ENCODE assay signal across 8 mouse cellular contexts in the genomic region with DNA sequence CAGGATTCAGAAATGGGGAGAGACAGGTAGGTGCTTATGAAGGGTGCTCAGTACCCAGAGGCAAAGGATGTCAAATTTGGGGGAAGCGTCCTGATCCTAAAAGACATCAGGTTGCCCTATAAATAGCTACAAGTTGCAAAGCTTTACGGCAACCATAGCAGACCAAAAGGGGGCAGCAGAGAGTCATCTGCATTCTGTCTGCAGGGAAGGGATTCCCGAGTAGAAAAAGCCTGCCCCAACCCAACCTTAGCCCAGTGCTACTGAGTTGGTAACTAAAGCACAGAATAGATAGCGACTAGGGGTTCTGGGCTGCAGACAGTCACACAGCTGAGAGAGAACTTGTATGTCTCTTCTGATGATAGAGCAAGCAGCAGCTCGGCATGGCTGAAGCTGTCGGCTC. TPM values are rescaled to one million over a fixed set of nuclear protein-coding genes. Genes with fewer than 3 reads are reported as not detected.
DNase-seq lines count a peak whose midpoint lies in the region; ATAC-seq and TF ChIP-seq lines count a peak whose summit lies in the region.

No protein-coding gene starts in this region.

- no peak overlapping the region for H3K4me3 ChIP-seq in forebrain, embryonic 16.5 days (replicated peaks; ENCODE audit: low read length)
- no peak overlapping the region for H3K4me3 ChIP-seq in hindbrain, embryonic 11.5 days (ENCODE audit: low read depth, low read length)
- peak overlapping the region; percentile 50 for H3K4me3 ChIP-seq in megakaryocyte, embryonic 14.5 days (replicated peaks)

- no peak for ATAC-seq in Patski
- peak; percentile 78 for ATAC-seq in forebrain, embryonic 16.5 days
- ATAC-seq in hindbrain, embryonic 11.5 days (ENCODE audit: low FRiP score) = no peak

- peak; percentile 93 for TF ChIP-seq CTCF in Patski (IDR thresholded peaks at IDR 0.05)

- no peak overlapping the region for H3K27ac ChIP-seq in forebrain, embryonic 16.5 days (ENCODE audit: low read length)
- no peak overlapping the region for H3K27ac ChIP-seq in hindbrain, embryonic 11.5 days (ENCODE audit: low read depth, low read length)

- no peaks in the 10 kb centered on the region; the same call in 1 of the 2 replicates for H3K4me1 ChIP-seq in forebrain, embryonic 16.5 days (replicated peaks; ENCODE audit: control insufficient read depth, insufficient read depth, low read length)
- H3K4me1 ChIP-seq in hindbrain, embryonic 11.5 days (replicated peaks; ENCODE audit: control insufficient read depth, insufficient read depth, low read length) = 0 out of 2 replicates have a peak, but pooled peaks cover 2% of the 10 kb centered on the region
- peaks cover 18% of the 10 kb centered on the region for H3K4me1 ChIP-seq in megakaryocyte, embryonic 14.5 days

- POLR2A ChIA-PET in Patski (lab: Charles Lee) = no interaction called here

- no peaks in the 10 kb centered on the region for H3K9me3 ChIP-seq in forebrain, embryonic 16.5 days (ENCODE audit: control insufficient read depth, low read length)
- no peaks in the 10 kb centered on the region for H3K9me3 ChIP-seq in hindbrain, embryonic 11.5 days (ENCODE audit: control insufficient read depth, low read length)
- no peaks in the 10 kb centered on the region for H3K9me3 ChIP-seq in megakaryocyte, embryonic 14.5 days

- no peak overlapping the region for H3K4me2 ChIP-seq in forebrain, embryonic 16.5 days (ENCODE audit: low read length)
- no peak overlapping the region for H3K4me2 ChIP-seq in hindbrain, embryonic 11.5 days (replicated peaks; ENCODE audit: low read depth, low read length)

- no peaks in the 10 kb centered on the region for H3K27me3 ChIP-seq in Patski
- H3K27me3 ChIP-seq in forebrain, embryonic 16.5 days (replicated peaks; ENCODE audit: control insufficient read depth, insufficient read depth, low read length) = no peaks in the 10 kb centered on the region
- no peaks in the 10 kb centered on the region; the same call in 1 of the 2 replicates for H3K27me3 ChIP-seq in hindbrain, embryonic 11.5 days (ENCODE audit: control insufficient read depth, insufficient read depth, low read length)
- no peaks in the 10 kb centered on the region for H3K27me3 ChIP-seq in megakaryocyte, embryonic 14.5 days (replicated peaks)

- no peak overlapping the region for H3K9ac ChIP-seq in forebrain, embryonic 16.5 days (replicated peaks; ENCODE audit: low read depth, low read length)
- H3K9ac ChIP-seq in hindbrain, embryonic 11.5 days (ENCODE audit: low read depth, low read length) = no peak overlapping the region

- in situ Hi-C loops in Patski (cut with MboI; ENCODE audit: low pct_unique_long_range_greater_than_20kb) = loop anchor here (5.0 kb wide), 2 partner anchors 137 to 467 kb away; no protein-coding TSS in a partner anchor

- DNase-seq in Patski (ENCODE audit: low read depth, low spot score) = no peak
- DNase-seq in cerebellum, adult 11-12 months = peak; percentile 76
- DNase-seq in hindbrain, embryonic 11.5 days (ENCODE audit: low spot score) = peak; percentile 91
- peak; percentile 68 to 94 for DNase-seq in layer of hippocampus, postnatal 25 days (ENCODE audit: extremely low spot score in 1 of 2, low spot score in 1 of 2)
- peak; percentile 87 to 89 for DNase-seq in right cerebral cortex, adult 2 months (ENCODE audit: low spot score in 2 of 2)
- peak; percentile 49 to 84 for DNase-seq in urinary bladder, postnatal 4 days (ENCODE audit: low spot score in 2 of 2)

- CTCF ChIA-PET in Patski (lab: Charles Lee) = interaction anchor here (0.6 to 1.9 kb wide), 27 partner anchors 8 to 489 kb away, joined by 3 to 20 read pairs (median 4); no protein-coding TSS in a partner anchor

- H3K36me3 ChIP-seq in forebrain, embryonic 16.5 days (ENCODE audit: control insufficient read depth, insufficient read depth) = no peaks in the 10 kb centered on the region
- H3K36me3 ChIP-seq in hindbrain, embryonic 11.5 days (ENCODE audit: control insufficient read depth, insufficient read depth, low read length) = no peaks in the 10 kb centered on the region
- peaks cover 11% of the 10 kb centered on the region for H3K36me3 ChIP-seq in megakaryocyte, embryonic 14.5 days (replicated peaks; ENCODE audit: low read length)

- WGBS in forebrain, embryonic 16.5 days = 33% methylated on average over 6 of the region's 6 CpGs
- 38% methylated on average over 6 of the region's 6 CpGs for WGBS in hindbrain, embryonic 11.5 days

RNA-seq across cellular contexts. Expression of gene Mrps27, which starts 31.0 kb away (rescaled TPM):
- 37.7 TPM for polyA plus RNA-seq in Patski (2021)
- 46.4 and 49.1 TPM in 2 replicates for polyA plus RNA-seq in forebrain, embryonic 16.5 days (2015; fragmentation: Nextera tagmentation; extraction: Ambion mirVana)
- 55.6 and 59.2 TPM in 2 replicates for polyA plus RNA-seq in hindbrain, embryonic 11.5 days (2014; fragmentation: Nextera tagmentation; extraction: Ambion mirVana)
- total RNA-seq in layer of hippocampus, postnatal 25 days (2021) = 10 to 100 TPM; 26.5 to 28.4 TPM
- 9.3 TPM in 1 of 2 replicates, not detected in the other for polyA plus RNA-seq in megakaryocyte, embryonic 14.5 days (2012; ENCODE audit: insufficient read depth, low replicate concordance)

RNA-seq across cellular contexts. Expression of gene Ptcd2, which starts 31.0 kb away (rescaled TPM):
- 37.3 TPM for polyA plus RNA-seq in Patski (2021)
- 53.2 and 57.9 TPM in 2 replicates for polyA plus RNA-seq in forebrain, embryonic 16.5 days (2015; fragmentation: Nextera tagmentation; extraction: Ambion mirVana)
- polyA plus RNA-seq in hindbrain, embryonic 11.5 days (2014; fragmentation: Nextera tagmentation; extraction: Ambion mirVana) = 51.9 and 56.8 TPM in 2 replicates
- total RNA-seq in layer of hippocampus, postnatal 25 days (2021) = 10 to 100 TPM; 28.2 to 33.0 TPM
- 3.7 and 8.6 TPM in 2 replicates for polyA plus RNA-seq in megakaryocyte, embryonic 14.5 days (2012; ENCODE audit: insufficient read depth, low replicate concordance)
